Mouse (Mus musculus): Measurements from ENCODE around the gene Clns1a. TPM values are rescaled to one million over a fixed set of nuclear protein-coding genes. Genes with fewer than 3 reads are reported as not detected.

The Clns1a gene
- total RNA-seq, 1 experiment from 2014 or later = 79.8 TPM

DNA sequence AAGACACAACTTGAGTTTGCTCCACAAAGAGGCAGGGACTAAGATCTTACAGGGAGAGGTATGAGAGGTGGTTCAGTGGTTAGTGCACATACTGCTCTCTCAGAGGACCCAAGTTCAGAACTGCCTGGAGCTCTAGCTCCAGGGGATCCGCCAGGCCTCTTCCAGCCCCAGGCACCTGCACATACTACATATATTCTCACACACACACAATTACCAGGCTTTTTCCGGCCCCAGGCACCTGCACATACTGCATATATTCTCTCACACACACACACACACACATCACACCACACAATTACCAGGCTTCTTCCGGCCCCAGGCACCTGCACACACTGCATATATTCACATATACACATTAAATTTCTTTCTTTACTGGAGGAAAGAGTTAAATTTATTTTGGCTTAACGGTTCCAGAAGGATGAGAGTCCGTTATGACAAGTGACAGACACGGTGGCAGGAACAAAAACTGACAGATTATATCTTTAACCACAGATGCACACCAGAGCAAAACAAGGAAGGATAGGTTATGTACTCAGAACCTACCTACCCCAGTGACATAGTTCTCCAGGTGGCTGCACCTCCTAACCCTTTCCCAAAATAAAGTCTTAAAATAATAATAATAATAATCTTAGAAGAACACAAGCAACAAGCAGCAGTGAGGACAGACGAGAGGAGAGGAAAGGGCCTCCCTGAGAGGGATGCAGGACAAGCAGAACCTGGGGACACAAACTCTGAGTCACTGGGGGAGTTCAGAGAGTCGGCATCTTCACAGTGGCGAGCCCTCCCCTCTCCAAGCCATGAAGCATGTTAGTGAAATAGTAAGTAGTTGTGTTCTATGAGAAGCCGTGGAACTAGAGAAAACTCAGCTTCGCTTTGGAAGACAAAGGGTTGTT lies 27.5 kb downstream of the Clns1a start:
- ATAC-seq (replicated peaks; ENCODE audit: insufficient number of reproducible peaks, low FRiP score, low TSS enrichment, poor library complexity, severe bottlenecking) = no peak

DNA sequence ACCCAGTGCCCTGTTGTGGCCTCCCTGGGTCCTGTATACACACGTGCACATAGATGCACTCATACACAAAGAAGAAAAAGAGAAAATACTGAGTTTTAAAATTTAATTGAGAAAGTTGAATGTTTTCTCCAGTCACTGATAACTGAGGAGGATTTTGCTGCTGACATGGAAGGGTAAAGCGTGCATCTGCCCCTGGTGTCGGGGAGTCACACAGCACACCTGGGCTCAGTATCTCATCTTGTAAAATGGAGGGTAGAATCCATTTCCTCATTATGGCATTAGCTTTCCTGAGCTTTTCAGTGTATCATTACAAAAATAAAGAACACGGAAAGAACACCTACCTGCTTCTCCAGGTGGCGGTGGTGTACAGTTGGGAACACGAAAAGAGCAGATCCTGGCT lies 29.0 kb downstream of the Clns1a start:
- no peak for ATAC-seq (replicated peaks; ENCODE audit: insufficient number of reproducible peaks, low FRiP score, low TSS enrichment, poor library complexity, severe bottlenecking)

DNA sequence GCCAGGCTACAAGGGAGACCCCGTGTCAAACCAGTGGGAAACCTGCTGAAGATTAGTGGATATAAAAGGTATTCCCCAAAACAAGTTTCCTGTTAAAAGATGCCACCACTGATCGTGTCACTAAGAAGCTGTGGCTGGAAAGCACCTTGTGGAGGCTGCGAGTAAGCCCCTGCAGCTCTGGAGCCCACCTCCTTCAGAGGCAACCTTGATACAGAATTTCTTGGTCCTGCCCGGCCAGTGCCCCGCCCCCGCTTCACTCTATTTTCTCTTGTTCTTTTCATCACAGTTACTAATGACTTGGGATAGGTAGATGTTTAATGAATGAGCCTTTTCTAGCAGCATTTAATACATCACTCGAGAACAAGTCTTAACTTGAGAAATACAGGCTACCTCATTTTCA lies 29.6 kb downstream of the Clns1a start:
- ATAC-seq (replicated peaks; ENCODE audit: insufficient number of reproducible peaks, low FRiP score, low TSS enrichment, poor library complexity, severe bottlenecking) = no peak

DNA sequence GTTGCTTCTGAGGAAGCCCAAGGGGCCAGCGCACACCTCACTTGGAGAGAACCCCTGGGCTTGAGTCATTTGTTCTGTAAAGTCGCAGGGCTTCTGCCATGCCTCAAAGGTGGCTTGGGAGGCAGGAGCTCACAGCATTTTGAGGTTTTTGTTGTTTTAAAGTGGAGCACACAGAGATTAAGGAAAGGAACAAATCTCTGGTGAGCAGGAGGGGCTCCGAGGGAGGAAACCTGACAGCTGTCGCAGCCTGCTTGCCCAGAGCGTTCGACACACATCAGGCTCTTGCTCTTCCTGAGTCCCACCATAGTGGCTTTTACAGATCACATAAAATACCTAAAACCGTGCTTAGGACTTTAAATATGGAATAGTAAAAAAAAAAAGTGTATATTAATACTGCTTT lies 30.3 kb downstream of the Clns1a start:
- no peak for ATAC-seq (replicated peaks; ENCODE audit: insufficient number of reproducible peaks, low FRiP score, low TSS enrichment, poor library complexity, severe bottlenecking)

DNA sequence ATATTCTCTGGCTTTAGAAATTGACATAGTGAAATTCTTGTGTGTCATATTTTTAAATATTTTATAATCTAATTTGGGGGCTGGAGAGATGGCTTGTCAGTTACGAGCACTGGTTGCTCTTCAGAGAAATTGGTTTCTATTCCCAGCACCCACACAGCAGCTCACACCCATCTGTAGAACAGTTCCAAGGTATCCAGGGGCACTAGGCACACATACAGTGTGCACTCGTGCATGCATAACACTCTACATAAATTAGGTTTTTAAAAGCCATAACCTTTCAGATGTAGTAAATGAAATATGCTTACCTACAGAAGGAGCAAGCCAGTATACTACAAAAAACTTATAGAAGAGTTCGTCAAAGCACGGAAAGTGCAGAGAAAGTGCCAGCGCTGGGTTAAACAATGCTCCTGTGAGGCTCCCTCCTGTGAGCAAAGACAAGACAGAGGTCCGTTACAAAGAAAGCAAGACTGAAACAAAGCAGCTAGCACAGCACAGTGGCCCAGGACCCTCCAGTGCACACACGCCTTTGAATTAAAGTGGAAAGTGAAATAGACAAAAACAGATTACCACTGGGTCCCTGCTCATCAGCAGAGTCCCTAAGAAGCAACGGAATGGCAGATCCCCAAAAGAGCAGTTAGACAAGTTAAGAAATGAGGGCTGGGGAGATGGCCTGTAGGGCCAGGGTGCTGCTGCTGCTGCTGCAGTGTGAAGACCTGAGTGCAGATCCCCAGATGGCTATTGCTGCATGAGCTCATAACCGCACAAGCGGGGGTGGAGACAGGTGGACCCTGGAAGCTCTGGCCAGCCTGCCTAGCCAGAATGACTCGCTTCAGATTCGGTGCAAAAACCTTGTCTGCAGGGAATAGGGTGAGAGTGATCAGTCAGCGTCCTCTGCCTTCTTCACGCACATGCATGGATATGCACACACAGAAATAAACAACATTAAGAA lies 32.5 kb downstream of the Clns1a start:
- ATAC-seq (replicated peaks; ENCODE audit: insufficient number of reproducible peaks, low FRiP score, low TSS enrichment, poor library complexity, severe bottlenecking) = no peak

DNA sequence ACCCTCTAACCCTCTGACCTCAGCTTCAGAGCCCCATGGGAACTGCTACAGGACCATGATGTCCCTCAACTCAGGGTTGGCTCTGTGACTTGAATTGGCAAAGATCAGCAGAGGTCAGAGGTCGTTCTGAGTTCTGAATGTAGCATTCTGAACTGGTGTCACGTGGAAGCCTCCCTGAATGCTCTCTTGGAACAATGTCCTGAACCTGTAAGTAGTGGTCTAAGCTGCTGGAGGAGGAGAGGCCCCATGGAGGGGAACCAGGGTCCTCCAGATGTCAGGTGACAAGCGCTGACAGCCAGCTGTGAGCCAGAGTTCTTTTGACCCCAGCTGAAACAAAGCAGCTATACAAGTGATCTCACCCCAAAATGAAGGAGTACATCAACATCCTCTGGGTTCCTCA lies 34.0 kb downstream of the Clns1a start:
- ATAC-seq (replicated peaks; ENCODE audit: insufficient number of reproducible peaks, low FRiP score, low TSS enrichment, poor library complexity, severe bottlenecking) = no peak

DNA sequence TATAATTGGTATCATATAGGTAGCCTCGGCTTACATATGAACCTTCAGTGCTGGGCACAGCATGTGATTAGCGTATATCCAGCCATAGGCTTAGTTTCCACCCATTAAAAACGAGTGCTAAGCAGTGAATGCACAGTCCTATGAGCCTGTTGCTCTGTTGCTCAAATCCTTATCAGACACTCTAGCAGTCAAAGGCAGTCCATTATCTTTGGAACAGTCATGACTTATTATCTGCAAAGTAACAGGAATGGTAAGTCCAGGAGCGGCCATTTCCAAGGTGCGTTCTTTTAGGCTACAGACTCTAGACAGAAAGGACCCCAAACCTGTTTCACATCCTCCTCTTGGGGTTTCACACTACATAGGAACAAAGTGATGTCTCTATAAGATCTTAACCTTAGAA lies 37.2 kb downstream of the Clns1a start:
- ATAC-seq (replicated peaks; ENCODE audit: insufficient number of reproducible peaks, low FRiP score, low TSS enrichment, poor library complexity, severe bottlenecking) = no peak

DNA sequence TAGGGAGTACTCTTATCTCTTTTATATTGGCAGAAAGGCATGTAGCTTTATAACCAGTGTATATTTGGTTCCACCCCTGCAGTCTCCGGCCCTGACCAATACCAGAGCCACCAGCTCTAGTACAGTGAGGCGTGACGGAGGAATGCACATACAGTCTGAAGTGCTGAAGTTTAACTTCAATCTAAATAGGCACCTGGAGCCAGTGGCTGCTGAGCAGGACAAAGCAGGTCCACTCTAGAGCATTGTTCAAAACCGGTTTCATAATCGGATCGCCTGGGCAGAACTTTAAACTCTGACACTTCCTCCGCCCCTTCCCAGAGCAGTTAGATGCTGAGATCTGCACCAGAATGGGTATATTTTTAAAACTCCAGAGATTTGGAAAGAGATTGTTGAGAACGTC lies 38.6 kb downstream of the Clns1a start:
- no peak for ATAC-seq (replicated peaks; ENCODE audit: insufficient number of reproducible peaks, low FRiP score, low TSS enrichment, poor library complexity, severe bottlenecking)

DNA sequence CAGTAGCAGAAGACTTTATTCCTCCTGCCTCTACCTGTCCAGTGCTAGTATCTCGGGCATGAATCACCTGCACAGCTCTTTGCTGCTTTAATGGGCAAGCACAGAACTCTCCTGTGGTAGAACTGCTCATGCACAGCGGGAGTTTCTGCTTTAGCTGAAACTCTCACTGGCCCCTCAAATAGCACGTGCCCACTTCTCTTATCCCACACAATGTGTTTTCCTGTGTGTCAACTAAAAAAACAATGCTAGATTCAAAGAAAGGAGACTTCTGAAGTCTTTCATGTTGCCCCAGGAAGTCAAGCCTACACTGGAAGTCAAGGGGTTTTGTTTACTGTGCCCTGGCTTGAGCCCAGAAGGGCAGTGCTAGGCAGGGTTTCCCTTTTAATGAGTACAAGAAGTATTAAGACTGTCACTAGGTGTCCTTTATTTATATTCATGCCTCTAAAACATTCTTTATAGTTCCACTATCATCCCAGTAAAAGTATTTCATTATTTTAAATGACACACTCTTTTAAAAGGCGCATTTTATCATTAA lies 39.5 kb downstream of the Clns1a start:
- no peak for ATAC-seq (replicated peaks; ENCODE audit: insufficient number of reproducible peaks, low FRiP score, low TSS enrichment, poor library complexity, severe bottlenecking)

DNA sequence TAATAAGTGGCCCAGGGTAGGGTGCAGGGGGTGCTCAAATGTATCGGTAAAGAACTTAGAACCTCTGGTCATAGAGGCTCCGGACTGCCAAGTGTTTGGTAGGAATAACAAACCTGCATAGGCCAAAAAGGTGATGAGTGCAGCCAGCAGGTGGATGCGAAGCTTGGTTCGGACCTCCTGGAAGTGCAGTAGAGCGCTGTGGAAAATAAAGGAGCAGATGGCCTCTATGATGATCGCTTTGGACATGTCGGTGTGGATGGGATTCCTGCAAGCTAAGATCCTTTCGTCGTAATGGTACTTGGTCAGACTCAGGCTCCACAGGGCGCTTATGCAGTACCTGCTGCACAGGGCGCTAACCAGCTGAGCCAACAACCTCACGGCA lies 40.8 kb downstream of the Clns1a start:
- ATAC-seq (replicated peaks; ENCODE audit: insufficient number of reproducible peaks, low FRiP score, low TSS enrichment, poor library complexity, severe bottlenecking) = no peak

DNA sequence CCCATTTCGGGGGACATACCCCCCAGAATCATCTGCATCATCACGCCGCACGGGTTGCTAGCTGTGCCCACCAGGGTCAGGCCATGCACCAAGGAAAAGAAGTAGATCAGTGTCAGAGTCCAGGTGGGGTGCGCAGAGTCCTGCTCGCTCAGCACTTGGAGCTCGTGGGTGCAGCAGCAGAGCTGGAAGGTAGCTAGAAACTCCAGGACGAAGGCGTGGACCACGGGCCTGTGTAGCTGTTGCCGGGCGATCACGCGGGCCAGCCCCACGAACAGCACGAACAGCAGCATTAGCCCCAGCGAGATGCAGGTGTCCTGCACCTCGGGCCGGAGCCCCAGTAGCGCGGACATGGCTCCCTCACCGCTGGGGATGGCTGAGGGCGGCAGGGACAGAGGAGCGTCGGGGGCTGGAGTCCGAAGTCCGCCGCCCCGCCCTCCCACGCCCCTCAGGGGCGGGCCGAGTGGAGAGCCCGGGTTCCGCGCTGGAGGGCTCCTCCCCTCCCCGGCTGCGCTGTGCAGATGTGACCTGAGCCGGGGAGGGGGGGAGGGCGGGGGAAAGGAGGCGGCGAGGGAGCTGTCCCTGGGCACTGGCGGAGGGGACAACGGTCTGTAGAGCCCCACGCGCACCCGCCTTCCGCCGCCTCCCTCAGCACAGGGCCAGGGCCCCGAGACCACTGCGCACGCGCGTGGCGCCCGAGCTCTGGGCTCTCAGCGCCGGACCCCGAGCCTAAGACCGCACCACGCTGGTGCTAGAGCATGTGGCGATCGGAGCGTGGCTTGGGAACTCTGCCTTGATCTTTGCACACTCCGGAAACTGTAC lies 41.4 kb downstream of the Clns1a start, which contains the start of gene Aqp11:
TSS of gene Aqp11 (minus strand) at position 652 of the 819 bp plus-strand sequence.
- peak; percentile 41 for ATAC-seq (replicated peaks; ENCODE audit: insufficient number of reproducible peaks, low FRiP score, low TSS enrichment, poor library complexity, severe bottlenecking)

DNA sequence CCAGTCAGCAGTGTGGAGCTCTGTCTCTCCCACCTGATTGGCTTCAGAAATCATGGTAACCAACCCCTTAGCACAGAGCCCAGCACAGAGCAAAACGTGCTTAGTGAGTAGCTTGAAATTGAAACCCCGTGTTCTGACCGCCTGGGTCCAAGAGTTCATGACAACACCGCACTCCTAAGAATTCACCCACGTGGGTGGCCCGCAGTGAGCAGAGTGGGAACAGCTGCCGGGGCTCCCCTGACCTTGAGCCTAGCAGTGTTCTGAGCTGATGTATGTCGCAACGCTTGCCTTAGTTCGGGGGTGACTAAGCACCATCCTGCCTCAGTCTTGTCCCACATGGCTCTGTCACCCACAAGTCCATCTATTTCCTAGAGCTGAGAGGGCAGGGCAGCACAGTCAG lies 44.5 kb downstream of the Clns1a start:
- no peak for ATAC-seq (replicated peaks; ENCODE audit: insufficient number of reproducible peaks, low FRiP score, low TSS enrichment, poor library complexity, severe bottlenecking)

DNA sequence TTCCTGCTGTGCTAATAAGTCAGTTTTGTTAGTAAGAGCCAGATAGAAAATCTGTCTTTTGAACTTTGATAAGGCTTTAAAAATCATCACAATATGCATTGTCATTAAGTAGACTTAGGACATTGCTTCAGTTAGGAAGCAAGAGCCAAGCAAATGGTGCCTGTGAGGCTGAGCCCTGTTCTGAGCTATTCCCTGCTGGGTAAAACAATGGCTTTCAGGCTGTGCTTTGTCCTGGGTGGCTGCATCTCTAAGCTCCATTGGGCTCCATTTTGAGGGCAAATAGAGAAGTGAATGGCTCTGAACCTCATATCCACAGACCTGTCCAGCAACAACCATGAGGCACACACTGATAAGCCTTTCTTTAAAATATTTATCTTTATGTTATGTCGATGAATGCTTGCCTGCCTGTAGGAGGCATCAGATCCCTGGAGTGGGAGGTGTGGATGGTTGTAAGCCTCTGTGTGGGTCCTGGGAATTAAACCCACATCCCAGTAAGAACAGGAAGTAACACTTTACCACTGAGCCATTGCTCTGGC lies 45.4 kb downstream of the Clns1a start:
- ATAC-seq (replicated peaks; ENCODE audit: insufficient number of reproducible peaks, low FRiP score, low TSS enrichment, poor library complexity, severe bottlenecking) = no peak

DNA sequence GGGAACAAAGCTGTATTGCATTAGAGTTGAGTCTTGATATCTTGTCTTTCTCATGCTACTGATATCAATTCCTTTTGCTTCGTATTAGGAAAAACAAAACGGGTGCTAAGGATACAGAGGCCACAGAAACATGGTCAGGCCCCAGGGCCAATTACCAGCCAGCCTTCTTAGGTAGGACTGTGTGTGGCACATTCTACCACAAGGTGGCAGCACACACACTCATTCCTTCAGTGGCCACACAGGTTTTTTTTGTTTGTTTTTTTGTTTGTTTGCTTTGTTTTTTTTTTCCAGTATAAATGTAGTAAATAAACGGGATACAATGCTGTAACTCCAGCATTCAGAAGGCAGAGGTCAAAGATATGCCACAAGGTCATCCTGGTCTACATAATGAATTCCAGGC lies 48.9 kb downstream of the Clns1a start:
- no peak for ATAC-seq (replicated peaks; ENCODE audit: insufficient number of reproducible peaks, low FRiP score, low TSS enrichment, poor library complexity, severe bottlenecking)

DNA sequence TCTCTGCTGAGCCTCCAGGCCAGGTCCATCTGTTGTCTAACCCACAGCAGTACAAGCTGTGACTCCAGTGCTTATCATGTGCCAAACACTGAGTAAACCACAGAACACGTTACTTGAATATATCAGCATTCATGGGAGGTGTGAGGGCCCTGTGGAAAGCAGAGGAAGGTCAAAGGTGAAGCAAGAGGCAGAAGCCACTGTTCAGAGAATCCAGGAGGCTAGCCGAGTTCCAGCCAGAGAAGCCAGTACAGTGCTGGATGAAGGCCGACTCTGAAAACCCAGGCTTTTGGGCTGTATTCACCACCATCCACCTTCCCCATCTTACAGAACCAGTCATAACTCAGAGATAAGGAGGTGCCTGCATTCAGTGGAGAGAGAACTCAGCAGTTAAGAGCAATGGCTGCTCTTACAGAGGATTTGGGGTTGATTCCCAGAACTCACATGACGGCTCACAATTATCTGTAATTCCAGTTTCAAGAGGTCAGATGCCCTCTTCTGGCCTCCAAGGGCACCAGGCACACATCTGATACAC lies 50.8 kb downstream of the Clns1a start:
- no peak for ATAC-seq (replicated peaks; ENCODE audit: insufficient number of reproducible peaks, low FRiP score, low TSS enrichment, poor library complexity, severe bottlenecking)

DNA sequence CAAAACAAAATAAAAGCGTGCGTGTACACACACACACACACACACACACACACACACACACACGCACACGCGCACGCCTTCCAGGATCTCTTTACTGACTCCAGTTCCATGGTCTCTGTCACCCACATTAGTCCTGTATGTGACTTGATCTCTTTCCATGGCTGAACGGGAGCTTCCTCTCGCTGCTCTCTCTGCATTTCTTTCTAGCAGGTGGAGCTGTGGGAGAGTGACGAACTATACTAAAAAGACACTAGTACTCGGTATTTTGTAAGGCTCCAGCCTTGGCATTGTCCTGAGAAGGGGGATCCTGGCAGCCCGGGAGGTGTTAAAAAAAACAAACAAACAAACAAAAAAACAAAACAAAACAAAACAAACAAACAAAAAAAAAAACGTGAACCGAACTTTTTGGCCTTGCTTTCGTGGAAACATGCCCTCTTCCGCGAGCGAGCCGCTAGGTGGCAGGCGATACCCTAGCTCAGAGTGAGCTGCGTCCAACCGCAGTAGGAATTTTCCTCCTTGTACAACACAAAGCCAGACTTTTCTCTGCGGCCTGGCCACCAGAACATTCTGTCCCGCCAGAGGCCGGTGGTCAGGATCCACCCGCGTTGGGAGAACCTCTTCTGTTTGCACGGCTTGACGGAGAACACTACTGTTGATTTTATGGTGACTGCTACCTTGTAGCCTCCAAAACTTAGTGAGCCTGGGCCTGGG lies 51.5 kb downstream of the Clns1a start:
- ATAC-seq (replicated peaks; ENCODE audit: insufficient number of reproducible peaks, low FRiP score, low TSS enrichment, poor library complexity, severe bottlenecking) = peak; percentile 52

DNA sequence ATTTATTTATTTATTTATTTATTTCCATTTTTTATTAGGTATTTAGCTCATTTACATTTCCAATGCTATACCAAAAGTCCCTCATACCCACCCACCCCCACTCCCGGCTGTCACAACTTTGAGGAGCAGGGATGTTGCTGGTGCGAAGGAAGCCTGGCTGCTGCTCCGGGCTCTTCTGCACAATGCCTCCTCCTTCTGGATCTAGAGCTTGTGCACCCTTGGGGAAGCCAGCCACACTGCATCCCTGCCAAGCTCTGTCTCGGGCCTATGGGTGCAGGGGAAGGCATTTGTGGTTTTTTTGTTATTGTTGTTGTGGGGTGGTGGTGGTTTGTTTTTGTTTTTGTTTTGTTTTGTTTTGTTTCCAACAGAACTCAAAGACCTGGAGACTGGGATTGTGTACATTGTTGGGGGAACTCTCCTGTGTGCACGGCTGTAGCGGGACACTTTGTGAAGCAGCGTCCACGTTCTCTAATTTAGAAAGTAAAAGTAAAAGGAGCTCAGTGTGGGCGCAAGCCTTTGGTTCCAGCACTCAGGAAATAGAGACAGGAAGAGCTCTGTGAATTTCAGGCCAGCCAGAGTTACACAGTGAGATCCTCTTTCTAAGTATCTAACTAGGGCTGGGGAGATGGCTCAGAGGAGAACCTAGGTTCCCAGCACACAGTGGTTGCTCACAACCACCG lies 52.2 kb downstream of the Clns1a start:
- peak; percentile 68 for ATAC-seq (replicated peaks; ENCODE audit: insufficient number of reproducible peaks, low FRiP score, low TSS enrichment, poor library complexity, severe bottlenecking)

Measured in monocyte, adult 5-6 weeks (primary cell).